Mouse (Mus musculus): ENCODE measurements around the gene Lgmn.
A peak's percentile ranks its signal among the peaks of the same experiment; 100 is the strongest.

The Lgmn gene

GRCm38 (mm10) chr12:102439632-102440023 lies at the start of gene Lgmn:
Gene Lgmn (minus strand): TSS chr12:102439813.
- peak; percentile 98 to 99 for DNase-seq

GRCm38 (mm10) chr12:102484946-102485345 lies 45.3 kb upstream of the Lgmn start:
- DNase-seq = peak; percentile 24 to 28

GRCm38 (mm10) chr12:102480481-102480880 lies 40.9 kb upstream of the Lgmn start:
- no peak for DNase-seq

GRCm38 (mm10) chr12:102474411-102474810 lies 34.8 kb upstream of the Lgmn start:
- no peak for DNase-seq

- DNase-seq = peak; percentile 99
Observed at GRCm38 (mm10) chr12:102468894-102469764, 29.5 kb upstream of the Lgmn start, which contains the start of gene Golga5. Gene Golga5 (plus strand): TSS chr12:102469135.

- no peak for DNase-seq
Observed at GRCm38 (mm10) chr12:102468136-102468535, 28.5 kb upstream of the Lgmn start.

- DNase-seq = peak in 1 of 2 experiments; percentile 34
Observed at GRCm38 (mm10) chr12:102464650-102465049, 25.0 kb upstream of the Lgmn start.

- peak; percentile 47 to 48 for DNase-seq
Observed at GRCm38 (mm10) chr12:102461177-102461576, 21.6 kb upstream of the Lgmn start.

- DNase-seq = no peak
Observed at GRCm38 (mm10) chr12:102460014-102460413, 20.4 kb upstream of the Lgmn start.

GRCm38 (mm10) chr12:102456467-102457193 lies 17.0 kb upstream of the Lgmn start:
- no peak for DNase-seq

GRCm38 (mm10) chr12:102453581-102453980 lies 14.0 kb upstream of the Lgmn start:
- peak; percentile 72 to 79 for DNase-seq

- peak; percentile 70 to 71 for DNase-seq
Observed at GRCm38 (mm10) chr12:102451126-102451851, 11.7 kb upstream of the Lgmn start.

GRCm38 (mm10) chr12:102450437-102450836 lies 10.8 kb upstream of the Lgmn start:
- DNase-seq = no peak

- DNase-seq = peak; percentile 39 to 40
Observed at GRCm38 (mm10) chr12:102445436-102445835, 5.8 kb upstream of the Lgmn start.

GRCm38 (mm10) chr12:102443676-102444075 lies 4.1 kb upstream of the Lgmn start:
- DNase-seq = no peak

GRCm38 (mm10) chr12:102442639-102443038 lies 3.0 kb upstream of the Lgmn start:
- no peak for DNase-seq

GRCm38 (mm10) chr12:102441141-102441540 lies 1.5 kb upstream of the Lgmn start:
- no peak for DNase-seq

GRCm38 (mm10) chr12:102440551-102440950 lies 938 bp upstream of the Lgmn start:
- no peak for DNase-seq

GRCm38 (mm10) chr12:102438983-102439631 lies 506 bp downstream of the Lgmn start:
- DNase-seq = no peak

GRCm38 (mm10) chr12:102437952-102438351 lies 1.7 kb downstream of the Lgmn start:
- DNase-seq = no peak

- no peak for DNase-seq
Observed at GRCm38 (mm10) chr12:102436939-102437526, 2.6 kb downstream of the Lgmn start.

GRCm38 (mm10) chr12:102434107-102434506 lies 5.5 kb downstream of the Lgmn start:
- DNase-seq = no peak
